Mouse (Mus musculus) heart, embryonic 13.5 days (tissue): ENCODE measurements at regions not wholly inside any gene's neighbourhood (a gene's known extent, or its start where the extent isn't known, plus 50 kb on each side); places are given as distances from the start of the nearest gene placed in this dataset.

Experiments used
- ATAC-seq: fragments of 200-750 bp; cut with Nextera tagmentation; 2 replicates; pipeline ENCODE4 v1.8.0; 2017; ENCODE audit warnings: moderate TSS enrichment; ENCODE audit not compliant: insufficient number of reproducible peaks, low FRiP score, low TSS enrichment; ENCODE audit errors: extremely low read depth
- H3K27ac ChIP-seq: fragments of 300-500 bp; sonication (generic); replicated peaks from 2 replicates; pipeline ENCODE4 v1.5.1; 2015; ENCODE audit warnings: moderate library complexity, mild to moderate bottlenecking, inconsistent platforms
- H3K27me3 ChIP-seq: fragments of 300-500 bp; sonication (generic); replicated peaks from 2 replicates; pipeline ENCODE4 v1.6.1; 2015; ENCODE audit warnings: mild to moderate bottlenecking, inconsistent platforms
- H3K36me3 ChIP-seq: fragments of 300-500 bp; sonication (generic); 2 replicates; pipeline ENCODE4 v1.6.1; 2015; ENCODE audit warnings: mild to moderate bottlenecking, inconsistent platforms
- H3K4me1 ChIP-seq: fragments of 300-500 bp; sonication (generic); 2 replicates; pipeline ENCODE4 v1.6.1; 2015; ENCODE audit warnings: inconsistent platforms
- H3K4me2 ChIP-seq: fragments of 300-500 bp; sonication (generic); 2 replicates; pipeline ENCODE4 v1.6.1; 2015; ENCODE audit warnings: inconsistent platforms, mild to moderate bottlenecking, moderate library complexity
- H3K4me3 ChIP-seq: fragments of 300-500 bp; sonication (generic); 2 replicates; pipeline ENCODE4 v1.5.1; 2015; ENCODE audit warnings: moderate library complexity, mild to moderate bottlenecking, inconsistent platforms
- H3K9ac ChIP-seq: fragments of 300-500 bp; sonication (generic); 2 replicates; pipeline ENCODE4 v1.6.1; 2015; ENCODE audit warnings: inconsistent platforms, mild to moderate bottlenecking, moderate library complexity
- H3K9me3 ChIP-seq: fragments of 300-500 bp; sonication (generic); 2 replicates; pipeline ENCODE4 v1.6.1; 2016; ENCODE audit warnings: inconsistent platforms
- WGBS: fragments of 180-500 bp; shearing (Covaris S2); methylation state at CpG from one replicate; pipeline ENCODE4 v1.1.7; 2015; ENCODE audit warnings: mixed read lengths; 5-methylcytosine and 5-hydroxymethylcytosine counted together

GRCm38 (mm10) chr9:61627801-61628574 lies 255.8 kb downstream of the Tle3 start:
- Histone ChIP-seq H3K9ac (no peak overlapping the region), H3K4me1 (peaks cover 13% of the 10 kb centered on the region; the same call in 1 of the 2 replicates), H3K27me3 (peaks cover 38% of the 10 kb centered on the region), H3K4me3 (no peak overlapping the region), H3K4me2 (no peak overlapping the region), H3K9me3 (no peaks in the 10 kb centered on the region), H3K36me3 (no peaks in the 10 kb centered on the region), H3K27ac (no peak overlapping the region)
- ATAC-seq = no peak
- whole genome bisulfite sequencing = 70% methylated on average over 6 of the region's 6 CpGs

GRCm38 (mm10) chr9:61622933-61623332 lies 250.8 kb downstream of the Tle3 start:
- Histone ChIP-seq H3K27ac (no peak overlapping the region), H3K4me3 (no peak overlapping the region), H3K4me1 (peaks cover 4% of the 10 kb centered on the region; the same call in 1 of the 2 replicates), H3K9ac (no peak overlapping the region), H3K9me3 (no peaks in the 10 kb centered on the region), H3K36me3 (no peaks in the 10 kb centered on the region), H3K27me3 (peaks cover 67% of the 10 kb centered on the region), H3K4me2 (no peak overlapping the region)
- no peak for ATAC-seq
- WGBS = 54% methylated on average over 7 of the region's 7 CpGs

GRCm38 (mm10) chr9:61621939-61622338 lies 249.8 kb downstream of the Tle3 start:
- 79% methylated on average over 5 of the region's 5 CpGs for WGBS
- ATAC-seq = no peak
- H3K4me1 ChIP-seq = peaks cover 4% of the 10 kb centered on the region; the same call in 1 of the 2 replicates

GRCm38 (mm10) chr9:61620786-61621185 lies 248.6 kb downstream of the Tle3 start:
- 45% methylated on average over 2 of the region's 2 CpGs for WGBS

More at GRCm38 (mm10) chr9:61621939-61622338, 249.8 kb downstream of the Tle3 start:
- Histone ChIP-seq H3K36me3 (no peaks in the 10 kb centered on the region), H3K4me3 (no peak overlapping the region), H3K4me2 (no peak overlapping the region), H3K27me3 (peaks cover 67% of the 10 kb centered on the region), H3K9me3 (no peaks in the 10 kb centered on the region), H3K27ac (no peak overlapping the region), H3K9ac (no peak overlapping the region)

GRCm38 (mm10) chr9:61620105-61620504 lies 247.9 kb downstream of the Tle3 start:
- no peak overlapping the region for H3K4me2 ChIP-seq
- no peak overlapping the region for H3K27ac ChIP-seq
- H3K27me3 ChIP-seq = peaks cover 60% of the 10 kb centered on the region
- no peak overlapping the region for H3K9ac ChIP-seq
- no peak overlapping the region for H3K4me3 ChIP-seq
- 48% methylated on average over 4 of the region's 4 CpGs for WGBS
- no peaks in the 10 kb centered on the region for H3K36me3 ChIP-seq
- no peak for ATAC-seq
- no peaks in the 10 kb centered on the region for H3K9me3 ChIP-seq
- peaks cover 4% of the 10 kb centered on the region; the same call in 1 of the 2 replicates for H3K4me1 ChIP-seq

More at GRCm38 (mm10) chr9:61620786-61621185, 248.6 kb downstream of the Tle3 start:
- Histone ChIP-seq H3K4me1 (peaks cover 4% of the 10 kb centered on the region; the same call in 1 of the 2 replicates), H3K4me2 (no peak overlapping the region), H3K9ac (no peak overlapping the region), H3K27ac (no peak overlapping the region), H3K4me3 (no peak overlapping the region), H3K27me3 (peaks cover 66% of the 10 kb centered on the region), H3K36me3 (no peaks in the 10 kb centered on the region), H3K9me3 (no peaks in the 10 kb centered on the region)
- ATAC-seq = no peak

GRCm38 (mm10) chr9:61618510-61619249 lies 246.5 kb downstream of the Tle3 start:
- H3K9me3 ChIP-seq = no peaks in the 10 kb centered on the region
- H3K9ac ChIP-seq = no peak overlapping the region
- H3K36me3 ChIP-seq = no peaks in the 10 kb centered on the region
- peaks cover 48% of the 10 kb centered on the region for H3K27me3 ChIP-seq
- H3K4me3 ChIP-seq = no peak overlapping the region
- H3K27ac ChIP-seq = no peak overlapping the region
- 51% methylated on average over 12 of the region's 12 CpGs for WGBS
- H3K4me1 ChIP-seq = peaks cover 2% of the 10 kb centered on the region; the same call in 1 of the 2 replicates
- no peak for ATAC-seq
- no peak overlapping the region for H3K4me2 ChIP-seq

GRCm38 (mm10) chr9:61617979-61618378 lies 245.8 kb downstream of the Tle3 start:
- no peak for ATAC-seq
- H3K27ac ChIP-seq = no peak overlapping the region

GRCm38 (mm10) chr9:61615556-61615955 lies 243.4 kb downstream of the Tle3 start:
- Histone ChIP-seq H3K4me1 (no peaks in the 10 kb centered on the region), H3K36me3 (no peaks in the 10 kb centered on the region), H3K4me3 (no peak overlapping the region), H3K9me3 (no peaks in the 10 kb centered on the region), H3K4me2 (no peak overlapping the region), H3K27ac (no peak overlapping the region), H3K27me3 (peaks cover 46% of the 10 kb centered on the region), H3K9ac (no peak overlapping the region)
- 41% methylated on average over 4 of the region's 4 CpGs for WGBS
- ATAC-seq = no peak

More at GRCm38 (mm10) chr9:61617979-61618378, 245.8 kb downstream of the Tle3 start:
- Histone ChIP-seq H3K9me3 (no peaks in the 10 kb centered on the region), H3K4me2 (no peak overlapping the region), H3K4me1 (no peaks in the 10 kb centered on the region), H3K27me3 (peaks cover 48% of the 10 kb centered on the region), H3K4me3 (no peak overlapping the region), H3K9ac (no peak overlapping the region), H3K36me3 (no peaks in the 10 kb centered on the region)
- WGBS = 63% methylated on average over 8 of the region's 8 CpGs

- H3K27ac ChIP-seq = no peak overlapping the region
- 74% methylated on average over 5 of the region's 5 CpGs for WGBS
- no peaks in the 10 kb centered on the region for H3K36me3 ChIP-seq
- no peak overlapping the region for H3K4me3 ChIP-seq
- no peak for ATAC-seq
- no peaks in the 10 kb centered on the region for H3K9me3 ChIP-seq
- H3K27me3 ChIP-seq = peaks cover 37% of the 10 kb centered on the region
- H3K4me1 ChIP-seq = no peaks in the 10 kb centered on the region
- H3K4me2 ChIP-seq = no peak overlapping the region
- no peak overlapping the region for H3K9ac ChIP-seq
These were observed 235.4 kb downstream of the Tle3 start for GRCm38 (mm10) chr9:61607576-61607975.

GRCm38 (mm10) chr9:61602353-61602978 lies 230.3 kb downstream of the Tle3 start:
- peaks cover 7% of the 10 kb centered on the region for H3K4me1 ChIP-seq
- H3K9ac ChIP-seq = no peak overlapping the region
- no peaks in the 10 kb centered on the region for H3K36me3 ChIP-seq
- no peaks in the 10 kb centered on the region for H3K9me3 ChIP-seq
- no peak overlapping the region for H3K4me3 ChIP-seq
- whole genome bisulfite sequencing = 51% methylated on average over 7 of the region's 7 CpGs
- peaks cover 13% of the 10 kb centered on the region for H3K27me3 ChIP-seq
- no peak for ATAC-seq
- H3K4me2 ChIP-seq = no peak overlapping the region
- H3K27ac ChIP-seq = no peak overlapping the region

- no peak overlapping the region for H3K4me3 ChIP-seq
- no peaks in the 10 kb centered on the region for H3K9me3 ChIP-seq
- no peak overlapping the region for H3K27ac ChIP-seq
- peaks cover 12% of the 10 kb centered on the region for H3K4me1 ChIP-seq
- H3K9ac ChIP-seq = no peak overlapping the region
- H3K36me3 ChIP-seq = no peaks in the 10 kb centered on the region
- no peak overlapping the region for H3K4me2 ChIP-seq
- H3K27me3 ChIP-seq = peaks cover 19% of the 10 kb centered on the region
- 56% methylated on average over 6 of the region's 6 CpGs for WGBS
- no peak for ATAC-seq
These were observed 229.7 kb downstream of the Tle3 start for GRCm38 (mm10) chr9:61601911-61602310.
